Mouse (Mus musculus) embryonic facial prominence, embryonic 11.5 days (tissue): ENCODE data around the gene Nedd9. TPM values are rescaled to one million over a fixed set of nuclear protein-coding genes. Genes with fewer than 3 reads are reported as not detected.

Source experiments
- ATAC-seq: fragments of 200-750 bp; cut with Nextera tagmentation; replicated peaks from 2 replicates; pipeline ENCODE4 v1.8.0; 2017; ENCODE audit warnings: low read depth; ENCODE audit not compliant: insufficient number of reproducible peaks, low FRiP score, low TSS enrichment
- DNase-seq: peaks from one replicate; pipeline ENCODE4 v3.0.0-alpha.2; 2015; ENCODE audit warnings: low spot score
- H3K27ac ChIP-seq: fragments of 300-500 bp; sonication (generic); replicated peaks from 2 replicates; pipeline ENCODE4 v1.5.1; 2014; ENCODE audit warnings: mild to moderate bottlenecking, low read depth, low read length, control low read depth
- H3K27me3 ChIP-seq: fragments of 300-500 bp; sonication (generic); 2 replicates; pipeline ENCODE4 v1.6.1; 2014; ENCODE audit warnings: mild to moderate bottlenecking, low read length, moderate library complexity, mixed read lengths; ENCODE audit not compliant: control insufficient read depth, insufficient read depth
- H3K36me3 ChIP-seq: fragments of 300-500 bp; sonication (generic); replicated peaks from 2 replicates; pipeline ENCODE4 v1.6.1; 2014; ENCODE audit warnings: low read depth, mild to moderate bottlenecking, low read length, moderate library complexity, mixed read lengths; ENCODE audit not compliant: control insufficient read depth, insufficient read depth
- H3K4me1 ChIP-seq: fragments of 300-500 bp; sonication (generic); 2 replicates; pipeline ENCODE4 v1.6.1; 2014; ENCODE audit warnings: low read length, mixed read lengths; ENCODE audit not compliant: control insufficient read depth, insufficient read depth
- H3K4me2 ChIP-seq: fragments of 300-500 bp; sonication (generic); 2 replicates; pipeline ENCODE4 v1.6.1; 2014; ENCODE audit warnings: low read depth, mild to moderate bottlenecking, control low read depth, low read length, moderate library complexity
- H3K4me3 ChIP-seq: fragments of 300-500 bp; sonication (generic); 2 replicates; pipeline ENCODE4 v1.5.1; 2014; ENCODE audit warnings: low read depth, low read length, control low read depth
- H3K9ac ChIP-seq: fragments of 300-500 bp; sonication (generic); replicated peaks from 2 replicates; pipeline ENCODE4 v1.6.1; 2014; ENCODE audit warnings: mild to moderate bottlenecking, control low read depth, low read length
- H3K9me3 ChIP-seq: fragments of 300-500 bp; sonication (generic); replicated peaks from 2 replicates; pipeline ENCODE4 v1.6.1; 2016; ENCODE audit warnings: mild to moderate bottlenecking, low read length, inconsistent platforms, mixed read lengths; ENCODE audit not compliant: control insufficient read depth
- WGBS: fragments of 180-500 bp; shearing (Covaris S2); extraction: QIAGEN DNeasy Blood & Tissue Kit; methylation state at CpG from one replicate; pipeline ENCODE4 v1.1.7; 2014; 5-methylcytosine and 5-hydroxymethylcytosine counted together
- polyA plus RNA-seq: library from polyadenylated mRNA; unstranded; fragments of >200 nt; fragmentation: Nextera tagmentation; extraction: Ambion mirVana; gene quantifications from 2 replicates; pipeline ENCODE4 v1.2.1, GENCODE M21; 2014

Nedd9 gene
- polyA plus RNA-seq, 1 experiment from 2014 or later: 20.1 TPM

- WGBS: under 1% methylated on average over 42 of the region's 42 CpGs
- H3K9me3 ChIP-seq: no peaks in the 10 kb centered on the region
- H3K27me3 ChIP-seq: no peaks in the 10 kb centered on the region
- peak overlapping the region; percentile 46 for H3K4me3 ChIP-seq
- DNase-seq: peak; percentile 97
- no peaks in the 10 kb centered on the region for H3K36me3 ChIP-seq
- H3K4me2 ChIP-seq: peak overlapping the region; percentile 50
- peak overlapping the region; percentile 52; the same call in 1 of the 2 replicates for H3K27ac ChIP-seq
- peak; percentile 99 for ATAC-seq
- H3K4me1 ChIP-seq: no peaks in the 10 kb centered on the region
- H3K9ac ChIP-seq: peak overlapping the region; percentile 58
These were observed 128.5 kb downstream of the Nedd9 start for GRCm38 (mm10) chr13:41358480-41359180.

DNA sequence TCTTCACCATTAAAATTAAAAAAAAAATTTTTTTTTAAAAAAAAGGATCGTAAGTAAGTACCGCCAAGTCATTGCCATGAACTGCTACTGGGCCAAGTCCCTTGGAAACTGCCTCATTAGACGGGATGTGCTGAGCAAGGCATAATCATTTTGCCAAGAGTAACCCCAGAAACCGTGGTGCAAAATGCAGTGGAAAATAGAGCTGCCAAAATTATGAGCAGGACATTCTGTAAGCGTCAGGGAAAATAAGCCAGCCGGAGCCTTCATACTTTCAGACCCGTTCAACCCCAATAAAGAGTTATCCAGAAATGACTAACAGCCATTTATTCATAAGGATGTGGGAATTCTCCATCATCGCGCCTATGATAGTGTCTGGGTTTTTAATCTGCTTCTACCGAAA, 129.2 kb downstream of the Nedd9 start:
- H3K4me1 ChIP-seq: no peaks in the 10 kb centered on the region
- DNase-seq (peak; percentile 9), ATAC-seq (no peak)
- H3K27ac ChIP-seq: no peak overlapping the region
- peak overlapping the region; percentile 58; the same call in 1 of the 2 replicates for H3K9ac ChIP-seq
- peak overlapping the region; percentile 50 for H3K4me2 ChIP-seq
- no peaks in the 10 kb centered on the region for H3K9me3 ChIP-seq
- no peaks in the 10 kb centered on the region for H3K36me3 ChIP-seq
- 23% methylated on average over 10 of the region's 10 CpGs for WGBS
- peak overlapping the region; percentile 46 for H3K4me3 ChIP-seq
- H3K27me3 ChIP-seq: no peaks in the 10 kb centered on the region

DNA sequence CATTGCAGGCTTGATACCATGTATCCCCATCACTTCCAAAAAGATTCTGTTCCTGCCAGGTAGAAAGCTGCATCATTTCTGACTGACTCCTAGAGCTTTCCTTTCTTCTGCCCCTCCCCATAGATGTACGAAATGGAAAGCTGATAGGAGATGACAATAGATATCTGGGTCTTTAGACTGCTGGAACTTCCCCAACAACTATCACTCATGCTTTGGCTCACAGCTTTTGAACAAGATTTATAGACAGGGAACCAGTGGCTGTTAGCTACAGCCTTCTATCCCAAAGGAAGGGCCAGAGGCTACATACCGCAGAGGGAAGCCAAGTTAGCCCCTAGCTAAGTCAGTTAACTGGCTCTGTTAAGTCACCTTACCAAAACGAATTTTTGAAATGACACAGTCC, 129.6 kb downstream of the Nedd9 start:
- ATAC-seq (no peak), DNase-seq (no peak)
- no peak overlapping the region for H3K27ac ChIP-seq
- H3K27me3 ChIP-seq: no peaks in the 10 kb centered on the region
- WGBS: 39% methylated on average over 3 of the region's 3 CpGs
- H3K4me3 ChIP-seq: peak overlapping the region; percentile 46
- H3K4me1 ChIP-seq: no peaks in the 10 kb centered on the region
- no peak overlapping the region for H3K9ac ChIP-seq
- no peaks in the 10 kb centered on the region for H3K9me3 ChIP-seq
- H3K4me2 ChIP-seq: peak overlapping the region; percentile 50
- H3K36me3 ChIP-seq: no peaks in the 10 kb centered on the region

DNA sequence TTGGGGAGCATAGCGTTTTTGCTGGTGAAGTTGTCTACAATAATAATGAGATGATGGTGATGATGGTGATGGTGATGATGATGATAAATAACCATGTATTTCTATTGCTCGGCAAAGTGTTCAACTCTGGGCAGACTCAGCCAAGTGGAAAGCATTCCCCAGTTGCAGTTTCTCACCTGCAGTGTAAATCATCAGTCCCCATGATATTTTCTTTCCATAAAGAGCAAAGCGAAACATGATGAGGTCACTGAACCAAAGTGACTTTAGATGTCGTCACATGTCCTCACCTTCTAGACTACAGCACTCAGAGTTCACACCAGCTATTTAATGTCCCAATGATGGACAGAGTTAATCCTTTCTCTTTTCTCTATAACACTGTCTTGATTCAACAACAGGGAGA, 130.0 kb downstream of the Nedd9 start:
- ATAC-seq: no peak
- Histone ChIP-seq H3K36me3 (no peaks in the 10 kb centered on the region), H3K27ac (no peak overlapping the region), H3K9ac (no peak overlapping the region), H3K4me3 (no peak overlapping the region), H3K9me3 (no peaks in the 10 kb centered on the region), H3K4me1 (no peaks in the 10 kb centered on the region), H3K4me2 (peak overlapping the region; percentile 50; the same call in 1 of the 2 replicates), H3K27me3 (no peaks in the 10 kb centered on the region)
- DNase-seq: no peak
- whole genome bisulfite sequencing: 71% methylated on average over 4 of the region's 4 CpGs

DNA sequence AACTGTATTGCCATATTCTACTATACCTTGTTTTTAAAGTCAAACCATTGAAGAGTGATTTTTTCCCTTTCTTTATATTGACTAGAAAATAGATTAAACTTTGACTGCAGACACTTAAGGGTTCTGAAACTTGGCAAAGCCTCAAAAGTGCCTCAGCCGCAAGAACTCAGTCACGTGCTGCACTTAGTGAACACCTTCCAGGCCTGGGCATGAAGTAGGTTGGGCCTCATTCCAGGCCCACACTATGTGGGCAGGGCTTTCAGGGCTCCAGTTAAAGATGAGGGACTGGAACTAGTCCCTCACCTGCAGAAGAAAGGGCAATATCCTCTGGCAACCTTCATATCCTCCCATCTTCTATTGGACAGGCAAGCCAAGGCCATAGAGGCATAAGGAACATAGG, 131.6 kb downstream of the Nedd9 start:
- Histone ChIP-seq H3K9ac (no peak overlapping the region), H3K27ac (no peak overlapping the region), H3K4me2 (no peak overlapping the region), H3K36me3 (no peaks in the 10 kb centered on the region), H3K27me3 (no peaks in the 10 kb centered on the region), H3K9me3 (no peaks in the 10 kb centered on the region), H3K4me1 (no peaks in the 10 kb centered on the region), H3K4me3 (no peak overlapping the region)
- whole genome bisulfite sequencing: 76% methylated on average over 2 of the region's 2 CpGs
- no peak for DNase-seq
- no peak for ATAC-seq

DNA sequence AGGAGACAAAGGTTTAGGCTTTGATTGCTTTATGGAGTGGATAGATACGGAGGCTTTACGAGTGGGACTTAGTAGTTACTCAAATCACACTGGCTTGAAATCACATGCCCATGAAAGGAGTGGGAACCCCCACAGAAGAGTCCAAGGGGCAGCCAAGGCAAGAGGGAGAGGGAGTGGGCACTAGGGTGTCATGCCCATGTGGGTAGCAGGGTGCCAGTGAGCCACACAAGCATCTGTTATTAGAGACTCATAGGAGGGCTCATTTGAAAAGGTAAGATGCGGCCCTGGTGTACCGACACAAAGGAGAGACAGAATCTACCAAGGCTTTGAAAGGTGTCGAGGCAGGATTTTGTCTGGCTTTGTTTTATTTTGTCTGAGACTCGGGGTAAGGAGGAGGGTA, 132.6 kb downstream of the Nedd9 start:
- Histone ChIP-seq H3K9me3 (no peaks in the 10 kb centered on the region), H3K27me3 (no peaks in the 10 kb centered on the region), H3K4me1 (no peaks in the 10 kb centered on the region), H3K9ac (no peak overlapping the region), H3K4me3 (no peak overlapping the region), H3K36me3 (no peaks in the 10 kb centered on the region), H3K4me2 (no peak overlapping the region), H3K27ac (no peak overlapping the region)
- ATAC-seq (no peak), DNase-seq (no peak)
- 62% methylated on average over 6 of the region's 6 CpGs for WGBS

- Histone ChIP-seq H3K27me3 (no peaks in the 10 kb centered on the region), H3K4me1 (no peaks in the 10 kb centered on the region), H3K9me3 (no peaks in the 10 kb centered on the region), H3K4me2 (no peak overlapping the region), H3K4me3 (no peak overlapping the region), H3K36me3 (no peaks in the 10 kb centered on the region), H3K9ac (no peak overlapping the region), H3K27ac (no peak overlapping the region)
- no peak for ATAC-seq
- 67% methylated on average over 3 of the region's 3 CpGs for WGBS
- DNase-seq: no peak
These were observed 133.5 kb downstream of the Nedd9 start for GRCm38 (mm10) chr13:41353676-41354075.

- H3K27ac ChIP-seq: no peak overlapping the region
- no peak overlapping the region for H3K4me2 ChIP-seq
- DNase-seq: no peak
- 40% methylated on average over 5 of the region's 5 CpGs for WGBS
- H3K4me3 ChIP-seq: no peak overlapping the region
- H3K9ac ChIP-seq: no peak overlapping the region
- H3K27me3 ChIP-seq: no peaks in the 10 kb centered on the region
- no peaks in the 10 kb centered on the region for H3K36me3 ChIP-seq
- no peaks in the 10 kb centered on the region for H3K4me1 ChIP-seq
- ATAC-seq: no peak
- H3K9me3 ChIP-seq: no peaks in the 10 kb centered on the region
These were observed 134.8 kb downstream of the Nedd9 start for GRCm38 (mm10) chr13:41352352-41352751.
